Mouse (Mus musculus) central nervous system, embryonic 18 days (tissue): ENCODE measurements around the gene Smarcd1. TPM values are rescaled to one million over a fixed set of nuclear protein-coding genes. Genes with fewer than 3 reads are reported as not detected.

Experiments used
- polyA plus RNA-seq: library from polyadenylated mRNA; depleted of rRNA; stranded (reverse); fragments of >200 nt; gene quantifications from 2 replicates; pipeline ENCODE4 v1.2.3, GENCODE M21; 2012; rRNA removed

Gene Smarcd1
- polyA plus RNA-seq: 128 and 137 TPM in 2 replicates

GRCm38 (mm10) chr15:99701999-99702900 lies at the start of gene Smarcd1:
TSS of gene Smarcd1 (plus strand) at chr15:99702129.

GRCm38 (mm10) chr15:99670154-99670821 lies 31.6 kb upstream of the Smarcd1 start, which contains the start of gene Asic1:
TSS of gene Asic1 (plus strand) at chr15:99670368.

GRCm38 (mm10) chr15:99705440-99706048 lies 3.6 kb downstream of the Smarcd1 start, which contains the start of gene Gm17349:
TSS of gene Gm17349 (minus strand) at chr15:99705490.

GRCm38 (mm10) chr15:99717386-99718334 lies 15.7 kb downstream of the Smarcd1 start, which contains the start of gene Gpd1:
TSS of gene Gpd1 (plus strand) at chr15:99717515.

GRCm38 (mm10) chr15:99725341-99726155 lies 23.6 kb downstream of the Smarcd1 start, which contains the start of gene Cox14:
TSS of gene Cox14 (plus strand) at chr15:99725618.

Other genes with a start within 250 kb of the Smarcd1 start
- 15.9 and 17.0 TPM in 2 replicates for gene Nckap5l, start 244.4 kb upstream of the Smarcd1 start, polyA plus RNA-seq
- gene Bcdin3d, start 227.4 kb upstream of the Smarcd1 start, polyA plus RNA-seq: 10.5 and 11.0 TPM in 2 replicates
- gene Faim2, start 174.0 kb upstream of the Smarcd1 start, polyA plus RNA-seq: 15.3 and 20.9 TPM in 2 replicates
- not detected in 2 replicates for gene Aqp2, start 123.1 kb upstream of the Smarcd1 start, polyA plus RNA-seq
- 0.67 and 0.79 TPM in 2 replicates for gene Aqp5, start 111.3 kb upstream of the Smarcd1 start, polyA plus RNA-seq
- gene Aqp6, start 100.7 kb upstream of the Smarcd1 start, polyA plus RNA-seq: 0.21 and 0.47 TPM in 2 replicates
- 46.8 and 48.1 TPM in 2 replicates for gene Racgap1, start 50.5 kb upstream of the Smarcd1 start, polyA plus RNA-seq
- 84.2 and 92.7 TPM in 2 replicates for gene Asic1, start 31.8 kb upstream of the Smarcd1 start, polyA plus RNA-seq
- not detected in 2 replicates for gene Gm17349, start 3.4 kb downstream of the Smarcd1 start, polyA plus RNA-seq
- 3.7 TPM in 2 replicates for gene Gpd1, start 15.4 kb downstream of the Smarcd1 start, polyA plus RNA-seq
- 160 and 178 TPM in 2 replicates for gene Cox14, start 23.5 kb downstream of the Smarcd1 start, polyA plus RNA-seq
- 66.9 and 70.2 TPM in 2 replicates for gene Cers5, start 70.8 kb downstream of the Smarcd1 start, polyA plus RNA-seq
- gene Lima1, start 173.3 kb downstream of the Smarcd1 start, polyA plus RNA-seq: 17.9 and 18.1 TPM in 2 replicates